Mouse (Mus musculus) forebrain, embryonic 15.5 days (tissue): Measurements from ENCODE around the gene Cx3cl1. TPM values are rescaled to one million over a fixed set of nuclear protein-coding genes. Genes with fewer than 3 reads are reported as not detected.

Experiments used
- ATAC-seq: fragments of 200-750 bp; cut with Nextera tagmentation; replicated peaks from 2 replicates; pipeline ENCODE4 v1.8.0; 2017; ENCODE audit warnings: mild to moderate bottlenecking, moderate TSS enrichment, moderate library complexity
- H3K27ac ChIP-seq: fragments of 300-500 bp; sonication (generic); replicated peaks from 2 replicates; pipeline ENCODE4 v1.5.1; 2015; ENCODE audit warnings: mild to moderate bottlenecking, inconsistent platforms
- H3K27me3 ChIP-seq: fragments of 300-500 bp; sonication (generic); 2 replicates; pipeline ENCODE4 v1.6.1; 2015; ENCODE audit warnings: inconsistent platforms
- H3K36me3 ChIP-seq: fragments of 300-500 bp; sonication (generic); 2 replicates; pipeline ENCODE4 v1.6.1; 2015; ENCODE audit warnings: mild to moderate bottlenecking, inconsistent platforms
- H3K4me1 ChIP-seq: fragments of 300-500 bp; sonication (generic); 2 replicates; pipeline ENCODE4 v1.6.1; 2015; ENCODE audit warnings: inconsistent platforms
- H3K4me2 ChIP-seq: fragments of 300-500 bp; sonication (generic); replicated peaks from 2 replicates; pipeline ENCODE4 v1.6.1; 2015; ENCODE audit warnings: mild to moderate bottlenecking, inconsistent platforms
- H3K4me3 ChIP-seq: fragments of 300-500 bp; sonication (generic); 2 replicates; pipeline ENCODE4 v1.5.1; 2015; ENCODE audit warnings: mild to moderate bottlenecking, inconsistent platforms
- H3K9ac ChIP-seq: fragments of 300-500 bp; sonication (generic); replicated peaks from 2 replicates; pipeline ENCODE4 v1.6.1; 2015; ENCODE audit warnings: mild to moderate bottlenecking, inconsistent platforms
- H3K9me3 ChIP-seq: fragments of 300-500 bp; sonication (generic); 2 replicates; pipeline ENCODE4 v1.6.1; 2016; ENCODE audit warnings: inconsistent platforms
- WGBS: fragments of 180-500 bp; shearing (Covaris S2); methylation state at CpG from one replicate; pipeline ENCODE4 v1.1.7; 2015; ENCODE audit warnings: mixed read lengths; 5-methylcytosine and 5-hydroxymethylcytosine counted together
- polyA plus RNA-seq: library from polyadenylated mRNA; unstranded; fragments of >200 nt; fragmentation: Nextera tagmentation; extraction: Ambion mirVana; gene quantifications from 2 replicates; pipeline ENCODE4 v1.2.1, GENCODE M21; 2015

Gene Cx3cl1
- polyA plus RNA-seq, 1 experiment from 2014 or later = 17.3 TPM

DNA sequence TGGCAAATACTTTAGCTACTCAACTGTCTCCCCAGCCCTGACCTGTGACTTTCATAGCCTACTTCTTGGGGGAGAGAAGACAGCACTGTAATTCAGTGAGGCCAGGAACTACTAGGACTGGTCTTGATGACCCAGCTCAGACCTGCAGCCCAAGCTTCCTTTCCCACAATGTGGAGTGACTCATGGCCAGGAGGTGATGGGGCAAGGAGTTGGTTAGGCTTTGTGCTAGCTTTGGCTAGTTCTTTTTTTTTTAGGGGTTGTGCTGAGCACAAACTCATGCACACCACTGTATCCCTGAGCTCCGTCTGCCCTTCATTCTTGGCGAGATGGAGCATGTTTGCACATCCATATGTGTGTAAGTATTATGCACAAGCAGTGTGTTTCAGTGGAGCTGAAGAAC, 4.5 kb downstream of the Cx3cl1 start:
- Histone ChIP-seq H3K36me3 (no peaks in the 10 kb centered on the region), H3K4me2 (no peak overlapping the region), H3K4me1 (peaks cover 35% of the 10 kb centered on the region), H3K27ac (no peak overlapping the region), H3K9ac (no peak overlapping the region), H3K4me3 (no peak overlapping the region), H3K27me3 (no peaks in the 10 kb centered on the region), H3K9me3 (no peaks in the 10 kb centered on the region)
- 87% methylated on average over 2 of the region's 2 CpGs for WGBS
- no peak for ATAC-seq

DNA sequence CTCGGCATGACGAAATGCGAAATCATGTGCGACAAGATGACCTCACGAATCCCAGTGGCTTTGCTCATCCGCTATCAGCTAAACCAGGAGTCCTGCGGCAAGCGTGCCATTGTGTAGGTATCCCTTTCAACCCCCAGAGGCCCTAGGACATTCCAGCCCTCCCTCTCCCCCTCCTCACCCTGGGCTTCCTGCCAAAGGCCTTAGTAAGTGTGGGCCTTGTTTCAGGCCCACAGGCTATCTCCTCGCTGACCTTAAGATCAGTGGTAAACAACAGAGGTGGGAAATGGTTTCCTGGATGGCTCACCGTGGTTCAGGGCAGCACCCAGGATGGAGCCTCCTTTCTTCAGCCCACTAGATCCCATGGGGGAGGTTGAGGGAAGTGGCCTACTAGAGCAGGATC, 6.2 kb downstream of the Cx3cl1 start:
- no peak overlapping the region for H3K4me3 ChIP-seq
- WGBS = 67% methylated on average over 10 of the region's 10 CpGs
- H3K4me2 ChIP-seq = no peak overlapping the region
- H3K27me3 ChIP-seq = no peaks in the 10 kb centered on the region
- H3K27ac ChIP-seq = no peak overlapping the region
- no peaks in the 10 kb centered on the region for H3K9me3 ChIP-seq
- no peak overlapping the region for H3K9ac ChIP-seq
- peaks cover 22% of the 10 kb centered on the region for H3K4me1 ChIP-seq
- no peak for ATAC-seq
- no peaks in the 10 kb centered on the region for H3K36me3 ChIP-seq

DNA sequence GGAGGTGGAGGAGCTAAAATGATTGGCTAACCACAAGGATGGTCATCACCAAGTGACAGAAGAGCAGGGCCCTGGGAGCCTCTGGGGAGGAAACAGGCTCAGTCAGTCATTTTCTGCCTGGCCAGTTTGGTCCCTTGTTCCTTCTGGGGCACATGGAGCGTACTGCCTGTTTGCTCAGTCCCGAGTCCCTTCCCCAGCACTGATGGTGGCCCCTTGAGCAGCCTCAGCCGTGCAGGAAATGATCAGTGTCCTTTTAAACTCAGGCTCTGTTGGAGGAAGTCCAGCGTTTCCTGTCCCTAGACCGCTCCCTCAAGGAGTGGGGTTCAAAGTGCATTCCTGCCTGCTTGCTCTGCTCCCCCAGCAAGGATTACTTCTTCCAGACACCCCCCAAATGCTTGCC, 6.7 kb downstream of the Cx3cl1 start:
- Histone ChIP-seq H3K4me1 (peaks cover 17% of the 10 kb centered on the region), H3K9me3 (no peaks in the 10 kb centered on the region), H3K27me3 (no peaks in the 10 kb centered on the region), H3K9ac (no peak overlapping the region), H3K36me3 (no peaks in the 10 kb centered on the region), H3K4me3 (no peak overlapping the region), H3K4me2 (no peak overlapping the region), H3K27ac (no peak overlapping the region)
- no peak for ATAC-seq
- WGBS = 69% methylated on average over 5 of the region's 5 CpGs

DNA sequence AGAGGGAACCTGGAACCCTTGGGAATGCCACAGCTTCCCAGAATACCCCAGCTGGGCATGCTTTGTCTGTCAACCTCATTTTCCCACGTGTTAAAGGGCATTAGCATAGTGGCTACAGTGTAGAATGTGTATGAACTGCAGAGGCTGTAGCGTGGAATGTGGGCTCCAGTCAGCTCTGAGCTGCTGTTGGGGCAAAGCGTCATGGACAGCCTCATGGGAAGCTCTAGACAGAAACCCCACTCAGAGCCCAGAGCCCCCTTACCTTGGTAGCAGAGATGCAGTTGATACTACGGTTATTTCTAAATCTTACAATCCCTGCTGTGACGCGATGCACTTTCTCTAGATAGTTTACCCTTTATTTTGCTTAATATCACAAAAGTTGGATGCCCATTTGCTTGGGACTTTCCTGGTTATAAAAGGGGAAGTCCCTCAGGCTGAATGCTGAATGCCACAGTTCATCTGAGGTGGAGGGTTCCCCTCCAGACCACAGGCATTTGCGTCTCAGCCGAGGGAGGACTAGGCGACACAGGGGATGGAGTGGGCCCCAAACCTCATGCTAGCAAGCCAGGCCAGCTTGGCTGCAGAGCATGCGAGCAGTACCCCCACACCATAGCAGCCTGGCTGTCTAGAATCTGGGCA, 7.2 kb downstream of the Cx3cl1 start:
- H3K4me1 ChIP-seq = peaks cover 12% of the 10 kb centered on the region
- H3K27me3 ChIP-seq = no peaks in the 10 kb centered on the region
- no peaks in the 10 kb centered on the region for H3K9me3 ChIP-seq
- no peak overlapping the region for H3K4me2 ChIP-seq
- H3K4me3 ChIP-seq = no peak overlapping the region
- H3K27ac ChIP-seq = no peak overlapping the region
- no peak overlapping the region for H3K9ac ChIP-seq
- 77% methylated on average over 10 of the region's 10 CpGs for WGBS
- H3K36me3 ChIP-seq = no peaks in the 10 kb centered on the region
- no peak for ATAC-seq

DNA sequence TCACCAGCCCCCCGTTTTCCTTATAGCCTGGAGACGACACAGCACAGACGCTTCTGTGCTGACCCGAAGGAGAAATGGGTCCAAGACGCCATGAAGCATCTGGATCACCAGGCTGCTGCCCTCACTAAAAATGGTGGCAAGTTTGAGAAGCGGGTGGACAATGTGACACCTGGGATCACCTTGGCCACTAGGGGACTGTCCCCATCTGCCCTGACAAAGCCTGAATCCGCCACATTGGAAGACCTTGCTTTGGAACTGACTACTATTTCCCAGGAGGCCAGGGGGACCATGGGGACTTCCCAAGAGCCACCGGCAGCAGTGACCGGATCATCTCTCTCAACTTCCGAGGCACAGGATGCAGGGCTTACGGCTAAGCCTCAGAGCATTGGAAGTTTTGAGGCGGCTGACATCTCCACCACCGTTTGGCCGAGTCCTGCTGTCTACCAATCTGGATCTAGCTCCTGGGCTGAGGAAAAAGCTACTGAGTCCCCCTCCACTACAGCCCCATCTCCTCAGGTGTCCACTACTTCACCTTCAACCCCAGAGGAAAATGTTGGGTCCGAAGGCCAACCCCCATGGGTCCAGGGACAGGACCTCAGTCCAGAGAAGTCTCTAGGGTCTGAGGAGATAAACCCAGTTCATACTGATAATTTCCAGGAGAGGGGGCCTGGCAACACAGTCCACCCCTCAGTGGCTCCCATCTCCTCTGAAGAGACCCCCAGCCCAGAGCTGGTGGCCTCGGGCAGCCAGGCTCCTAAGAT, 7.9 kb downstream of the Cx3cl1 start:
- H3K4me3 ChIP-seq = no peak overlapping the region
- H3K27ac ChIP-seq = no peak overlapping the region
- no peak for ATAC-seq
- H3K27me3 ChIP-seq = no peaks in the 10 kb centered on the region
- 98% methylated on average over 16 of the region's 16 CpGs for WGBS
- no peak overlapping the region for H3K4me2 ChIP-seq
- peaks cover 12% of the 10 kb centered on the region for H3K4me1 ChIP-seq
- no peaks in the 10 kb centered on the region for H3K36me3 ChIP-seq
- no peak overlapping the region for H3K9ac ChIP-seq
- H3K9me3 ChIP-seq = no peaks in the 10 kb centered on the region

DNA sequence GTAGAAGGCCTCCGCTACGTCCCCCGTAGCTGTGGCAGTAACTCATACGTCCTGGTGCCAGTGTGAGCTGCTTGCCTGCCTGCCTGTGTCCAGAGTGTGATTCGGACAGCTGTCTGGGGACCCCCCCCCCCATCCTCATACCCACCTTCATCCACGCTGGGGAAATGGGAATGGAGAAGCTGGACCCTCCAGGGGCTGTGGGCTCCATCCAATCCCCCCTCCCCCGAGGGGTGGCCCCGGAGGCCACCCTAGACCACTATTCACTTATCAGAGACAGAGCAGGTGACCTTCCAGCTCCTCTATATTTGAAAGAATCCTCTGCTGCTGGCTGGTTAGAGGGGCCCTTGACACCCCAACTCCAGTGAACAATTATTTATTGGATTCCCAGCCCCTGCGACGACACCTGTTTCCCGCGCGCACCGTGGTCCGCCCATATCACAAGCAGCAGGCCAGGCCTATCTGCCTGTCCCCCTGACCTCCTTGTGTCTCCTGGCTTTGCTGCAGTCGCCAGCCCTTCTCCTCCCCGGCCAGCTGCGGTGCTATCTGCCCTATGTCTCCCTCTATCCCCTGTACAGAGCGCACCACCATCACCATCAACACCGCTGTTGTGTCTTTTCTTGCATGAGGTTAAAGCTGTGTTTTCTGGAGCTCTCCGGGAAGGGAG, 8.8 kb downstream of the Cx3cl1 start:
- Histone ChIP-seq H3K9ac (no peak overlapping the region), H3K36me3 (no peaks in the 10 kb centered on the region), H3K4me1 (peaks cover 12% of the 10 kb centered on the region), H3K9me3 (no peaks in the 10 kb centered on the region), H3K27ac (no peak overlapping the region), H3K4me3 (no peak overlapping the region), H3K4me2 (no peak overlapping the region), H3K27me3 (no peaks in the 10 kb centered on the region)
- ATAC-seq = no peak
- WGBS = 82% methylated on average over 21 of the region's 21 CpGs

DNA sequence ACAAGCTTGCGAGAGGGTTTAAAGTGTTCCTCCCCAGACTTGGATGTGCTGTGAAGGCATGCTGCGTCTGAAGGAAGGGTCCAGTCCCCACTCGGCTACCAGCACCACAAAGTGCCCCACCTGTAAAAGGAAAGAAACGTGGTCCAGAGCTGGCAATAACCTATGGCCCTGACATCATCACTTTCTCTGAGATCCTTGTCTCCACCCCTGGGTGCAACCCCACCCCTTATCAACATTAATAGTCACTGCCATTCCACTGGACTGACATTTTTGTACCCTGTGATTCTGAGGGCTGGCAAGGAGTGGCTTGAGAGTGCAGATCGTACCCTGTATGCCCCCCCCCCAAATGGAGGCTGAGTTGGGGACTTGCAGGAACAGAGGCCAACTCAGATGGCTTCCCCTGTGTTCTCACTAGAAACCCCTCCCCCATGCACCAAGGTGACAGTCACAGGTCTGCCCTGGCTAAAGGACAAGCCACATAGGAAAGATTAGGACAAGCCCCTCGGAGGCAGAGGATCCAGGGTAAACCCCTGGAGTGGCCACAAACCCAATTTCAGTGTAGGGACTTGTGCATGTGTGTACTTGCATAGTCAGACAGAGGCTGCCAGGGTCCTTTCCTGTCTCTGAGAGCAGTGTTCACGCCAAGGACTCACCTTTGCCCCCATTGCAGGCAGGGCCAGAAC, 9.5 kb downstream of the Cx3cl1 start:
- H3K4me1 ChIP-seq = peaks cover 12% of the 10 kb centered on the region
- ATAC-seq = no peak
- H3K36me3 ChIP-seq = no peaks in the 10 kb centered on the region
- no peaks in the 10 kb centered on the region for H3K9me3 ChIP-seq
- no peak overlapping the region for H3K9ac ChIP-seq
- no peak overlapping the region for H3K27ac ChIP-seq
- no peak overlapping the region for H3K4me2 ChIP-seq
- no peaks in the 10 kb centered on the region for H3K27me3 ChIP-seq
- no peak overlapping the region for H3K4me3 ChIP-seq
- WGBS = 62% methylated on average over 7 of the region's 7 CpGs

DNA sequence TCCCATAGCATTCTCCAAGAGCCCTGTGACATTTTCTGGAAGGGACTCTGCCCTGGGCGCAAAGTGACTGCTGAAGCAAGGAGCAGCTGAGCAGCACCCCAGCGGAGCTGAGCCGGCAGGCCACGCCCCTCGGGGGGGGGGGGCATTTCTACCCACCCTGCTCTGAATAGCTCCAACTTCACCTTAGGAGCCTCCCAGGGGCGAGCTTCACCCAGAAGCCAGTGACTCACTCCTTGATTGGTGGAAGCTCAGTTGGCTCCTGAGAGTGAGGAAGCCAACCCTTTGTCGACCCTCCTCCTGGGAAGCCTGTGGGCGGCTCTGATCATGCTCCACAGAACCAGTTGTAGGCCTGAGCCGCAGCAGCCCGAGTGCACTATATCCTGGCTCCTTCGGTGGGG, 10.0 kb downstream of the Cx3cl1 start:
- no peak overlapping the region for H3K9ac ChIP-seq
- H3K36me3 ChIP-seq = no peaks in the 10 kb centered on the region
- H3K9me3 ChIP-seq = no peaks in the 10 kb centered on the region
- H3K4me2 ChIP-seq = no peak overlapping the region
- H3K4me1 ChIP-seq = peaks cover 12% of the 10 kb centered on the region
- H3K4me3 ChIP-seq = no peak overlapping the region
- ATAC-seq = no peak
- H3K27ac ChIP-seq = no peak overlapping the region
- no peaks in the 10 kb centered on the region for H3K27me3 ChIP-seq
- 9% methylated on average over 11 of the region's 11 CpGs for WGBS

DNA sequence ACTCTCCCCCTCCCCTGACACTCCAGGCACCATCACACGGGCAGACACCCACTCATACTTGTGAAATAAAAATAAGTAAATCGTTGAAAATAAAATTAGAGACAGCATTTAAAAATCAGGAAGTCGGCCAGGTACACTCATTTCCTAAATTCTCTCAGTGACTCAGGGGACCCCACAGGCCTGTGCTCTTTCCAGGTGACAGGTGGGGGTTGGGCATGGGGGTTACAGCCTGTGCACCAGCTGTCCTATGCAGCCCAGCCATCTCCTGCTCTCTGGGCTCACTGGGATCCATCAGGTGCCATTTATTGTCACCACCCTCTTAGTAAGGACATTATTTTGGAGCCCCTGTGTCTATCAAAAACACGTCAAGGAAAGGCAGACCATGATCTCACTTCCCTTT, 12.1 kb downstream of the Cx3cl1 start:
- Histone ChIP-seq H3K36me3 (no peaks in the 10 kb centered on the region), H3K4me3 (no peak overlapping the region), H3K27ac (no peak overlapping the region), H3K27me3 (no peaks in the 10 kb centered on the region), H3K9ac (no peak overlapping the region), H3K9me3 (no peaks in the 10 kb centered on the region), H3K4me1 (peaks cover 3% of the 10 kb centered on the region; the same call in 1 of the 2 replicates), H3K4me2 (no peak overlapping the region)
- WGBS = 79% methylated on average over 4 of the region's 4 CpGs
- no peak for ATAC-seq

DNA sequence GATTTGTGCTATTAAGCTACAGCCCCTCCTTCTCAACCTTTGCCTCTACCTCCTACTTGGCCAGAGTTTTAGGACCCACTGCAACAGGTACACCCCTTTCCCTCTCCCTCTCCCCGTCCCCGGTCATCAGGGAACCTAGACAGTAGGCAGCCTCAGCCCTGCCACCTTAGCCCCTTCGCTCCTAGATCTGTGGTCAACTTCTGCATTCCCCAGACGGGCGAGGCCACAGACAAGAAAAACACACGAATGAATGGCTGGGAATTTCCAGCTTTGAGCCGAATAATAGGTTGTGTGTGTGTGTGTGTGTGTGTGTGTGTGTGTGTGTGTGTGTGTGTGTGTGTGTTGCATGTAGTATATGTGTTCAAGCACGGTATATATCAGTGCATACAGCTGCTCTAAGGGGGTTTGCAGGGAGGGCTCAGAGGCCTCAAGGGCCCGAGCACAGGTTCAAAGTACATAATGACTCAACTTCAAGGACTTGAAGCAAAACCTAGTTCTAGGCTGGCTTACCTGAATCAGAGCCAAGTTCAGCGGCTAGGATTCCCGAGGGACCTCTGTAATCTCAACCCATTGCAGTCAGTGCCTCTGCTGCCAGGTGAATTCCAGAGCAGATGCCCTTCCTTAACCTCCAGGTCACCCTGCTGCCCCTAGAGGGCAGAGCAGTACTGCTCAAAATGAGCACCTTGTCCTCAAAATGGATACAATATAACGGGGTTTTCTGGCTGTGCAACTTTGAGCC, 13.6 kb downstream of the Cx3cl1 start:
- Histone ChIP-seq H3K27ac (no peak overlapping the region), H3K9me3 (no peaks in the 10 kb centered on the region), H3K4me3 (no peak overlapping the region), H3K4me1 (0 out of 2 replicates have a peak, but pooled peaks cover 3% of the 10 kb centered on the region), H3K27me3 (no peaks in the 10 kb centered on the region), H3K4me2 (no peak overlapping the region), H3K36me3 (no peaks in the 10 kb centered on the region), H3K9ac (no peak overlapping the region)
- no peak for ATAC-seq
- WGBS = 64% methylated on average over 12 of the region's 12 CpGs

DNA sequence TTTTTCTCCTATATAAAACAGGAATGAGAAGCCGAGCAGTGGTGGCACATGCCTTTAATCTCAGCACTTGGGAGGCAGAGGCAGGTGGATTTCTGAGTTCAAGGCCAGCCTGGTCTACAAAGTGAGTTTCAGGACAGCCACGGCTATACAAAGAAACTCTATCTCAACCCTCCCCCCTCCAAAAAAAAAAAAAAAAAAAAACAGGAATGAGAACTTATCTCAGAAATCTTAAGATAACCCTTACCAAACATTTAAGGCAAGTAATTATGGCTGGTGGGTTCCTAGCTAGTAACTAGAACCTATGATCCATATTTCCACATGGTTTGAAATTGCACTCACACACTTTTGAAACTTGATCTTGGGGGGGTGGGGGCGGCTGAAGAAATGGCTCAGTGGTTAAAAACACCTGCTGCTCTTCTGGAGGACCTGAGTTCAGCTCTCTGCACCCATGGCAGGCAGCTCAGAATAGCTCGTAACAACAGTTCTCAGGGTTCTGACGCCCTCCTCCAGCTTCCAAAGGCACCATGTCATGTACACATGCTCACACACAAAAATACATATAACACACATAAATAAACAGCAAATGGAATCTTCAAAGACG, 14.3 kb downstream of the Cx3cl1 start:
- Histone ChIP-seq H3K27ac (no peak overlapping the region), H3K4me2 (no peak overlapping the region), H3K9ac (no peak overlapping the region), H3K27me3 (no peaks in the 10 kb centered on the region), H3K9me3 (no peaks in the 10 kb centered on the region), H3K36me3 (no peaks in the 10 kb centered on the region), H3K4me1 (0 out of 2 replicates have a peak, but pooled peaks cover 3% of the 10 kb centered on the region), H3K4me3 (no peak overlapping the region)
- 73% methylated on average over 6 of the region's 6 CpGs for WGBS
- ATAC-seq = no peak
